Mouse (Mus musculus) lung, adult 10 weeks (tissue): Measurements from ENCODE around the gene Krtcap2. TPM values are rescaled to one million over a fixed set of nuclear protein-coding genes. Genes with fewer than 3 reads are reported as not detected.

Source experiments
- polyA plus RNA-seq: library from polyadenylated mRNA; stranded (reverse); fragments of 350-450 nt; fragmentation: Illumina TruSeq; extraction: RNeasy Lipid Tissue Mini Kit (QIAGEN cat#74804); gene quantifications from one replicate; pipeline ENCODE4 v1.2.3, GENCODE M21; 2014; ENCODE audit warnings: low read depth, low replicate concordance; ENCODE audit not compliant: insufficient read depth

Krtcap2 gene
- polyA plus RNA-seq, result 122 TPM

GRCm38 (mm10) chr3:89245688-89246171 lies at the start of gene Krtcap2:
Gene Krtcap2, plus strand, starts transcription at chr3:89245966.

GRCm38 (mm10) chr3:89202253-89203141 lies 43.3 kb upstream of the Krtcap2 start, which contains the start of gene Gba:
Gene Gba, plus strand, starts transcription at chr3:89202928.

GRCm38 (mm10) chr3:89214681-89215411 lies 30.9 kb upstream of the Krtcap2 start, which contains the start of gene Thbs3:
Gene Thbs3, plus strand, starts transcription at chr3:89215180.

DNA sequence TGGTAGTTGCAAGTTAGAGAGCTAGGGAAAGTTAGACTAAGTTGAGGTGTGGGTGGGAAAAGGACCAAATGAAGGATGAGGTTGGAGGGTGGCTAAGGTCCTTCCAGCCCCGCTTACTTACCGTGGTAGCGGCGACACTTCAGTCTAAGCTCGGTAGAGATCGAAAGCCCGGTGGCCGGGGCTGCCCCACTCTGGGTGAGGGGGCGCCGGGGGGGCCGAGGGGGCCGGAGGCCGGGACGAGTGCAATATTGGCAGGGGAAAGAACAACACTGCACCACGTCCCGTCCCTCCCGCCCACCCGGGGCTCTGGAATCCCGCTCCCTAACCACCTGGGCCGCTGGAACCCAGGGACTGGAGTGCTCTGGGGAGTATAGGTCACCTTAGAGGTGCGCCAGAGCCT lies 18.9 kb upstream of the Krtcap2 start, which contains the start of gene Mtx1:
Mtx1 (minus strand) TSS at position 189 of the 400 bp plus-strand sequence.

GRCm38 (mm10) chr3:89228836-89229235 lies 16.9 kb upstream of the Krtcap2 start, which contains the start of gene Muc1:
Gene Muc1, plus strand, starts transcription at chr3:89229057.

GRCm38 (mm10) chr3:89246261-89247100 lies 715 bp downstream of the Krtcap2 start, which contains the start of gene Trim46:
Gene Trim46, minus strand, starts transcription at chr3:89246309.

DNA sequence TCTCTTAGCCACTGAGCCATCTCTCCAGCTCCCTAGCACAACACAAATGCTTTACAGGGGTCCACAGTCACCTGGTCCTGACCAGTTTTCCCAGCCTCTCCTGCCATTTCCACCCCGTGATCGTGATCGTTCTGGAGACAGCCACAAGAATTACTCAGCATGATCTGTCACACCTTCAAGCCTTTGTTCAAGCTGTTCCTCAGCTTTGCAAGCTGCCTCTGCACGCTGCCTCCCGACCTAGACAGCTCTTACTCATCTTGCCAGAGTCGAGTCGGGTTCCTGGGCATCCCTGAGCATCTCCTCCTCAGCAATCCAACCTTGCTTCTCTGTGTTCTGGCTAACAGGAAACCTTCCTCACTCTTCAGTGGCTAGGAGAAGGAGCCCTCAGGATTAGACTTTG lies 13.3 kb downstream of the Krtcap2 start, which contains the start of gene Dpm3:
Dpm3 (plus strand) TSS at position 283 of the 400 bp plus-strand sequence.

DNA sequence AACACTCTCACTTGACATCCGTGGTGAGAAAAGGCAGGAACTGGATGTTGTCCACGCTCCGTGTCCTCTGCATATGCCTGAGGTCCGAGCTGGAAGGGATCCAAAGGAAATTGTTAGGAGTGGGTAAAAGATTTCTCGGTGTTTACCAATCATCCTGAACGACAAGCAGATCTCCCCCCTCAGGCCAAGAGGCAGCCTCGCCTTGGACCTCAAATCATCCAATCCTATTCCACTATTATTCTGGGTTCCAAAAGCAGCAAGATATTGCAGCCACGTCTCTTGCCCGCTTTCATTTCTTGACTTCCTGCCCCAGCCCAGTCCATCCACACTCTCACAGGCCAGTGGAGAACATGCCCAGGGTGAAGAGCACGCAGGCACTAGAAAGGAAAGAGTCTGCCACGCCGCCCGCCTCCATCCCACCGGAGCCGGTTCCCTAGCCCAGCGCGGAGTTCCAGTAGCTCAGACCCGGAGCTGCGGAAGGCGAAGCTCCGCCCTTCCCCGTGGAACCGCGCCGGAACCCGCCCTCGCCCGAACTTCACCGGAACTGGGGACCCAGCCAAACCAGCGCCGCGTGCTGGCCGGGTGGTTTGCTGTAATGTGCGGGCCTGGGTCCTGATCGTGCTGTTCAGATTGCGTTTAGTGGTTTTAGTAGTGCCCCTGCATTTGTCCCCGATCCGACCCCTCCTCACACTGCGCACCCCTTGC lies 24.4 kb downstream of the Krtcap2 start, which contains the start of gene Slc50a1:
Slc50a1 (minus strand) TSS at position 520 of the 705 bp plus-strand sequence.

DNA sequence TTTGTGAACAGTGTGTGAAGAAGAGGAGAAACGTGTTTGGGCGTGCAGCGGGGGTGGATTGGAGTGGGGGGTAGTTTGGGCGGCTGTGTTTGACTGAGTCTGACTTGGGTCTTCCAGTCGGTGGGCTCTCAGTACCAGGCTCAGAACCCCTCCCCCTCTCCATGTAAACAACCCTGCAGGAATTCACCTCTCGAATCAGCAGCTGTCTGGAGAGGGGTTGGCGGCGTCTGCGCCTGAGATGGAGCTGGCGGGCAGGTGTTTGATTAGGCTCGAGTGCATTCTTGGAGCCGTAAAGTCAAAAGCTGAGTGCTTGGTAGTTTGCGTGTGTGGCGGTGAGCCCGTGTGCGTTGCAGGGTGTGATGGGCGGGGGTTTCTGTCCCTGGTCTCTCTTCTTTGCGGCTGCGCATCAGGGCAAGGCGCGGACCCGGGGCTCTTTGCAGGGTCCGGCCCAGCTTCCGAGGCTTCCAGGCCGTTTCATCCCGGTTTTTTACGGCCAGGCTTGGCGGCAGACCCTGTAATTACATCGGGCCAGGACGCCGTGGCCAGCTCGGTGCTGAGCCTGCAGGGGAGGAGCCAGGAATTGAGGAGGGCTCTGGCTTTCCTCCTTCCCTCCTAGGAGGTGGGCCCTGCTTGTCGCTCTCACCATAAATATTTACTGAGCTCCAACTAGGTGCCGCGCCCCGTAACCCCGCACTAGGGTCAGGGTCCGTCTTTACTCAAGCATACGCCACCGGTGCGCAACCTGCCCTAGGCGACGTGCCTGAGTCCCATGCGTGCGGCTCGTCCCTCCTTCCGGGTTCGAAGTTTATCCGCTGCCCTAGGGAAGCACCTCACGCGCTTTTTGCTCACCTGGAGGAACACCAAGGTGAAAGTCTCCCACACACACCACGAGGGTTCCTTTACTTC lies 35.1 kb downstream of the Krtcap2 start, which contains the start of gene Efna1:
Efna1 (minus strand) TSS at position 537 of the 906 bp plus-strand sequence.

Other genes with a start within 250 kb of the Krtcap2 start
- 25.0 TPM for gene Rusc1, start 152.7 kb upstream of the Krtcap2 start, polyA plus RNA-seq
- not detected for gene Gm43738, start 144.9 kb upstream of the Krtcap2 start, polyA plus RNA-seq
- 109 TPM for gene Fdps, start 144.0 kb upstream of the Krtcap2 start, polyA plus RNA-seq
- 0.12 TPM for gene Pklr, start 109.8 kb upstream of the Krtcap2 start, polyA plus RNA-seq
- not detected for gene Hcn3, start 85.8 kb upstream of the Krtcap2 start, polyA plus RNA-seq
- 24.4 TPM for gene Clk2, start 81.2 kb upstream of the Krtcap2 start, polyA plus RNA-seq
- gene Scamp3, start 68.5 kb upstream of the Krtcap2 start, polyA plus RNA-seq, result 50.9 TPM
- gene Fam189b, start 62.8 kb upstream of the Krtcap2 start, polyA plus RNA-seq, result 9.9 TPM
- 35.5 TPM for gene Gba, start 43.0 kb upstream of the Krtcap2 start, polyA plus RNA-seq
- gene Thbs3, start 30.8 kb upstream of the Krtcap2 start, polyA plus RNA-seq, result 37.7 TPM
- 75.1 TPM for gene Mtx1, start 18.9 kb upstream of the Krtcap2 start, polyA plus RNA-seq
- 195 TPM for gene Muc1, start 16.9 kb upstream of the Krtcap2 start, polyA plus RNA-seq
- gene Trim46, start 343 bp downstream of the Krtcap2 start, polyA plus RNA-seq, result 2.3 TPM
- gene Dpm3, start 13.4 kb downstream of the Krtcap2 start, polyA plus RNA-seq, result 220 TPM
- gene Slc50a1, start 24.6 kb downstream of the Krtcap2 start, polyA plus RNA-seq, result 90.4 TPM
- gene Efna1, start 35.2 kb downstream of the Krtcap2 start, polyA plus RNA-seq, result 102 TPM
- gene Efna3, start 77.0 kb downstream of the Krtcap2 start, polyA plus RNA-seq, result 0.75 TPM
- 1.5 TPM for gene Efna4, start 92.1 kb downstream of the Krtcap2 start, polyA plus RNA-seq
- gene Adam15, start 104.0 kb downstream of the Krtcap2 start, polyA plus RNA-seq, result 109 TPM
- 0.17 TPM for gene Dcst2, start 116.0 kb downstream of the Krtcap2 start, polyA plus RNA-seq
- not detected for gene Dcst1, start 119.3 kb downstream of the Krtcap2 start, polyA plus RNA-seq
- gene Zbtb7b, start 148.8 kb downstream of the Krtcap2 start, polyA plus RNA-seq, result 20.1 TPM
- gene Lenep, start 156.8 kb downstream of the Krtcap2 start, polyA plus RNA-seq, result not detected
- gene Flad1, start 165.9 kb downstream of the Krtcap2 start, polyA plus RNA-seq, result 9.7 TPM
- gene Cks1b, start 172.4 kb downstream of the Krtcap2 start, polyA plus RNA-seq, result 11.5 TPM
- 31.8 TPM for gene Shc1, start 172.5 kb downstream of the Krtcap2 start, polyA plus RNA-seq
- 31.0 TPM for gene Pygo2, start 184.2 kb downstream of the Krtcap2 start, polyA plus RNA-seq
- 39.9 TPM for gene Pbxip1, start 190.7 kb downstream of the Krtcap2 start, polyA plus RNA-seq
- gene Pmvk, start 208.6 kb downstream of the Krtcap2 start, polyA plus RNA-seq, result 67.9 TPM